Mouse (Mus musculus) kidney, embryonic 16.5 days (tissue): Measurements from ENCODE around the gene Map3k15. TPM values are rescaled to one million over a fixed set of nuclear protein-coding genes. Genes with fewer than 3 reads are reported as not detected.

Source experiments
- ATAC-seq: fragments of 200-750 bp; cut with Nextera tagmentation; 2 replicates; pipeline ENCODE4 v1.8.0; 2017; ENCODE audit warnings: moderate TSS enrichment; ENCODE audit not compliant: low FRiP score, low TSS enrichment
- H3K27ac ChIP-seq: fragments of 300-500 bp; sonication (generic); 2 replicates; pipeline ENCODE4 v1.5.1; 2014; ENCODE audit warnings: low read length
- H3K27me3 ChIP-seq: fragments of 300-500 bp; sonication (generic); 2 replicates; pipeline ENCODE4 v1.6.1; 2014; ENCODE audit warnings: low read length, control low read depth, mixed read lengths; ENCODE audit not compliant: insufficient read depth
- H3K36me3 ChIP-seq: fragments of 300-500 bp; sonication (generic); 2 replicates; pipeline ENCODE4 v1.6.1; 2014; ENCODE audit warnings: low read length, control low read depth, mixed read lengths; ENCODE audit not compliant: insufficient read depth
- H3K4me1 ChIP-seq: fragments of 300-500 bp; sonication (generic); 2 replicates; pipeline ENCODE4 v1.6.1; 2014; ENCODE audit warnings: low read length, control low read depth, mixed read lengths; ENCODE audit not compliant: insufficient read depth
- H3K4me2 ChIP-seq: fragments of 300-500 bp; sonication (generic); replicated peaks from 2 replicates; pipeline ENCODE4 v1.6.1; 2014; ENCODE audit warnings: low read depth, low read length
- H3K4me3 ChIP-seq: fragments of 300-500 bp; sonication (generic); 2 replicates; pipeline ENCODE4 v1.5.1; 2014; ENCODE audit warnings: mild to moderate bottlenecking, low read length
- H3K9ac ChIP-seq: fragments of 300-500 bp; sonication (generic); replicated peaks from 2 replicates; pipeline ENCODE4 v1.6.1; 2014; ENCODE audit warnings: low read length
- H3K9me3 ChIP-seq: fragments of 300-500 bp; sonication (generic); 2 replicates; pipeline ENCODE4 v1.6.1; 2016; ENCODE audit warnings: low read length, control low read depth
- whole genome bisulfite sequencing: fragments of 180-500 bp; shearing (Covaris S2); extraction: QIAGEN DNeasy Blood & Tissue Kit; methylation state at CpG from one replicate; pipeline ENCODE4 v1.1.7; 2014; 5-methylcytosine and 5-hydroxymethylcytosine counted together
- polyA plus RNA-seq: library from polyadenylated mRNA; unstranded; fragments of >200 nt; fragmentation: Nextera tagmentation; extraction: Ambion mirVana; gene quantifications from 2 replicates; pipeline ENCODE4 v1.2.1, GENCODE M21; 2015

Gene Map3k15
- polyA plus RNA-seq, 1 experiment from 2014 or later: 0.39 TPM

GRCm38 (mm10) chrX:159969025-159969424 is 19.2 kb upstream of the Map3k15 start:
- WGBS: 91% methylated on average over 2 of the region's 2 CpGs
- no peaks in the 10 kb centered on the region for H3K4me1 ChIP-seq
- ATAC-seq: 0 out of 2 replicates have a peak, but pooled peaks have one; percentile 14
- no peak overlapping the region for H3K4me2 ChIP-seq
- no peak overlapping the region for H3K9ac ChIP-seq
- no peaks in the 10 kb centered on the region for H3K9me3 ChIP-seq
- no peaks in the 10 kb centered on the region for H3K36me3 ChIP-seq
- H3K27me3 ChIP-seq: peaks cover 7% of the 10 kb centered on the region
- H3K27ac ChIP-seq: no peak overlapping the region
- H3K4me3 ChIP-seq: no peak overlapping the region

- Histone ChIP-seq H3K4me3 (no peak overlapping the region), H3K4me2 (no peak overlapping the region), H3K4me1 (no peaks in the 10 kb centered on the region), H3K36me3 (no peaks in the 10 kb centered on the region), H3K9me3 (no peaks in the 10 kb centered on the region), H3K27ac (no peak overlapping the region), H3K27me3 (peaks cover 2% of the 10 kb centered on the region; the same call in 1 of the 2 replicates), H3K9ac (no peak overlapping the region)
- ATAC-seq: peak; percentile 70; the same call in 1 of the 2 replicates
- WGBS: 69% methylated on average over 3 of the region's 3 CpGs
These were observed 17.0 kb upstream of the Map3k15 start for GRCm38 (mm10) chrX:159971091-159971779.

- Histone ChIP-seq H3K27me3 (peaks cover 5% of the 10 kb centered on the region; the same call in 1 of the 2 replicates), H3K27ac (no peak overlapping the region), H3K4me1 (no peaks in the 10 kb centered on the region), H3K9ac (no peak overlapping the region), H3K4me2 (no peak overlapping the region), H3K36me3 (no peaks in the 10 kb centered on the region), H3K4me3 (no peak overlapping the region), H3K9me3 (no peaks in the 10 kb centered on the region)
- peak; percentile 42; the same call in 1 of the 2 replicates for ATAC-seq
- 29% methylated on average over 5 of the region's 5 CpGs for WGBS
These were observed 14.5 kb upstream of the Map3k15 start for GRCm38 (mm10) chrX:159973730-159974129.

- H3K4me1 ChIP-seq: no peaks in the 10 kb centered on the region
- H3K36me3 ChIP-seq: no peaks in the 10 kb centered on the region
- H3K4me2 ChIP-seq: no peak overlapping the region
- WGBS: 75% methylated on average over 3 of the region's 3 CpGs
- no peak overlapping the region for H3K9ac ChIP-seq
- peaks cover 5% of the 10 kb centered on the region; the same call in 1 of the 2 replicates for H3K27me3 ChIP-seq
- no peak overlapping the region for H3K4me3 ChIP-seq
- ATAC-seq: no peak
- H3K27ac ChIP-seq: no peak overlapping the region
- H3K9me3 ChIP-seq: no peaks in the 10 kb centered on the region
These were observed 12.0 kb upstream of the Map3k15 start for GRCm38 (mm10) chrX:159976243-159976642.

GRCm38 (mm10) chrX:159995808-159996207 is 7.6 kb downstream of the Map3k15 start:
- H3K4me3 ChIP-seq: no peak overlapping the region
- H3K27ac ChIP-seq: no peak overlapping the region
- no peak overlapping the region for H3K9ac ChIP-seq
- no peaks in the 10 kb centered on the region for H3K9me3 ChIP-seq
- no peaks in the 10 kb centered on the region for H3K4me1 ChIP-seq
- peaks cover 14% of the 10 kb centered on the region; the same call in 1 of the 2 replicates for H3K27me3 ChIP-seq
- 88% methylated on average over 6 of the region's 6 CpGs for whole genome bisulfite sequencing
- ATAC-seq: no peak
- H3K36me3 ChIP-seq: no peaks in the 10 kb centered on the region
- no peak overlapping the region for H3K4me2 ChIP-seq

GRCm38 (mm10) chrX:160053306-160053705 is 65.1 kb downstream of the Map3k15 start:
- no peak for ATAC-seq
- 52% methylated on average over 1 of the region's 1 CpGs for WGBS
- Histone ChIP-seq H3K4me2 (no peak overlapping the region), H3K36me3 (no peaks in the 10 kb centered on the region), H3K4me1 (no peaks in the 10 kb centered on the region), H3K9ac (no peak overlapping the region), H3K27ac (no peak overlapping the region), H3K9me3 (no peaks in the 10 kb centered on the region), H3K4me3 (no peak overlapping the region), H3K27me3 (peaks cover 11% of the 10 kb centered on the region; the same call in 1 of the 2 replicates)

GRCm38 (mm10) chrX:160054643-160055042 is 66.4 kb downstream of the Map3k15 start:
- Histone ChIP-seq H3K4me2 (no peak overlapping the region), H3K27me3 (peaks cover 11% of the 10 kb centered on the region; the same call in 1 of the 2 replicates), H3K9me3 (no peaks in the 10 kb centered on the region), H3K36me3 (no peaks in the 10 kb centered on the region), H3K9ac (no peak overlapping the region), H3K4me3 (no peak overlapping the region), H3K27ac (no peak overlapping the region), H3K4me1 (no peaks in the 10 kb centered on the region)
- no peak for ATAC-seq
- WGBS: 77% methylated on average over 5 of the region's 5 CpGs

GRCm38 (mm10) chrX:160091973-160092372 is 103.7 kb downstream of the Map3k15 start:
- no peak overlapping the region for H3K27ac ChIP-seq
- no peaks in the 10 kb centered on the region for H3K9me3 ChIP-seq
- no peaks in the 10 kb centered on the region; the same call in 1 of the 2 replicates for H3K27me3 ChIP-seq
- H3K36me3 ChIP-seq: no peaks in the 10 kb centered on the region
- 82% methylated on average over 1 of the region's 1 CpGs for WGBS
- H3K9ac ChIP-seq: no peak overlapping the region
- no peak overlapping the region for H3K4me3 ChIP-seq
- H3K4me2 ChIP-seq: no peak overlapping the region
- ATAC-seq: no peak
- no peaks in the 10 kb centered on the region for H3K4me1 ChIP-seq

GRCm38 (mm10) chrX:160107817-160108216 is 119.6 kb downstream of the Map3k15 start:
- H3K9me3 ChIP-seq: no peaks in the 10 kb centered on the region
- H3K27me3 ChIP-seq: peaks cover 5% of the 10 kb centered on the region; the same call in 1 of the 2 replicates
- no peak overlapping the region for H3K9ac ChIP-seq
- H3K36me3 ChIP-seq: no peaks in the 10 kb centered on the region
- 57% methylated on average over 4 of the region's 4 CpGs for WGBS
- no peak overlapping the region for H3K27ac ChIP-seq
- no peak for ATAC-seq
- H3K4me1 ChIP-seq: no peaks in the 10 kb centered on the region
- H3K4me3 ChIP-seq: no peak overlapping the region
- H3K4me2 ChIP-seq: no peak overlapping the region

- ATAC-seq: no peak
- Histone ChIP-seq H3K27me3 (no peaks in the 10 kb centered on the region), H3K9me3 (no peaks in the 10 kb centered on the region), H3K4me3 (no peak overlapping the region), H3K4me1 (no peaks in the 10 kb centered on the region), H3K4me2 (no peak overlapping the region), H3K36me3 (no peaks in the 10 kb centered on the region), H3K27ac (no peak overlapping the region), H3K9ac (no peak overlapping the region)
- WGBS: 77% methylated on average over 1 of the region's 1 CpGs
These were observed 125.5 kb downstream of the Map3k15 start for GRCm38 (mm10) chrX:160113777-160114176.
